Mouse (Mus musculus) neural tube, embryonic 14.5 days (tissue): ENCODE data around the gene Stub1. TPM values are rescaled to one million over a fixed set of nuclear protein-coding genes. Genes with fewer than 3 reads are reported as not detected.
"Not testable (repeated sequence)": the region's sequence is repeated elsewhere in the genome, so short reads cannot be mapped to it uniquely, and the experiment has no call there.

Experiments
- ATAC-seq: fragments of 200-750 bp; cut with Nextera tagmentation; 2 replicates; pipeline ENCODE4 v1.8.0; 2017; ENCODE audit warnings: low read depth, mild to moderate bottlenecking, moderate TSS enrichment, moderate library complexity
- H3K27ac ChIP-seq: fragments of 300-500 bp; sonication (generic); 2 replicates; pipeline ENCODE4 v1.5.1; 2014; ENCODE audit warnings: low read depth, mild to moderate bottlenecking, control low read depth, low read length, moderate library complexity, mixed read lengths
- H3K27me3 ChIP-seq: fragments of 300-500 bp; sonication (generic); 2 replicates; pipeline ENCODE4 v1.6.1; 2014; ENCODE audit warnings: low read length; ENCODE audit not compliant: control insufficient read depth, insufficient read depth
- H3K36me3 ChIP-seq: fragments of 300-500 bp; sonication (generic); 2 replicates; pipeline ENCODE4 v1.6.1; 2014; ENCODE audit warnings: low read length, mixed read lengths; ENCODE audit not compliant: control insufficient read depth, insufficient read depth
- H3K4me1 ChIP-seq: fragments of 300-500 bp; sonication (generic); 2 replicates; pipeline ENCODE4 v1.6.1; 2014; ENCODE audit warnings: low read length; ENCODE audit not compliant: control insufficient read depth, insufficient read depth
- H3K4me2 ChIP-seq: fragments of 300-500 bp; sonication (generic); 2 replicates; pipeline ENCODE4 v1.6.1; 2014; ENCODE audit warnings: mild to moderate bottlenecking, low read depth, low read length, control low read depth
- H3K4me3 ChIP-seq: fragments of 300-500 bp; sonication (generic); 2 replicates; pipeline ENCODE4 v1.5.1; 2014; ENCODE audit warnings: low read depth, low read length, control low read depth, mixed read lengths
- H3K9ac ChIP-seq: fragments of 300-500 bp; sonication (generic); replicated peaks from 2 replicates; pipeline ENCODE4 v1.6.1; 2014; ENCODE audit warnings: low read depth, mild to moderate bottlenecking, control low read depth, low read length, mixed read lengths
- H3K9me3 ChIP-seq: fragments of 300-500 bp; sonication (generic); 2 replicates; pipeline ENCODE4 v1.6.1; 2016; ENCODE audit warnings: low read length; ENCODE audit not compliant: control insufficient read depth
- WGBS: fragments of 180-500 bp; shearing (Covaris S2); extraction: QIAGEN DNeasy Blood & Tissue Kit; methylation state at CpG from one replicate; pipeline ENCODE4 v1.1.7; 2014; 5-methylcytosine and 5-hydroxymethylcytosine counted together
- polyA plus RNA-seq: library from polyadenylated mRNA; unstranded; fragments of >200 nt; fragmentation: Nextera tagmentation; extraction: Ambion mirVana; gene quantifications from 2 replicates; pipeline ENCODE4 v1.2.1, GENCODE M21; 2014

Gene Stub1
- polyA plus RNA-seq, 1 experiment from 2014 or later: 351 TPM

DNA sequence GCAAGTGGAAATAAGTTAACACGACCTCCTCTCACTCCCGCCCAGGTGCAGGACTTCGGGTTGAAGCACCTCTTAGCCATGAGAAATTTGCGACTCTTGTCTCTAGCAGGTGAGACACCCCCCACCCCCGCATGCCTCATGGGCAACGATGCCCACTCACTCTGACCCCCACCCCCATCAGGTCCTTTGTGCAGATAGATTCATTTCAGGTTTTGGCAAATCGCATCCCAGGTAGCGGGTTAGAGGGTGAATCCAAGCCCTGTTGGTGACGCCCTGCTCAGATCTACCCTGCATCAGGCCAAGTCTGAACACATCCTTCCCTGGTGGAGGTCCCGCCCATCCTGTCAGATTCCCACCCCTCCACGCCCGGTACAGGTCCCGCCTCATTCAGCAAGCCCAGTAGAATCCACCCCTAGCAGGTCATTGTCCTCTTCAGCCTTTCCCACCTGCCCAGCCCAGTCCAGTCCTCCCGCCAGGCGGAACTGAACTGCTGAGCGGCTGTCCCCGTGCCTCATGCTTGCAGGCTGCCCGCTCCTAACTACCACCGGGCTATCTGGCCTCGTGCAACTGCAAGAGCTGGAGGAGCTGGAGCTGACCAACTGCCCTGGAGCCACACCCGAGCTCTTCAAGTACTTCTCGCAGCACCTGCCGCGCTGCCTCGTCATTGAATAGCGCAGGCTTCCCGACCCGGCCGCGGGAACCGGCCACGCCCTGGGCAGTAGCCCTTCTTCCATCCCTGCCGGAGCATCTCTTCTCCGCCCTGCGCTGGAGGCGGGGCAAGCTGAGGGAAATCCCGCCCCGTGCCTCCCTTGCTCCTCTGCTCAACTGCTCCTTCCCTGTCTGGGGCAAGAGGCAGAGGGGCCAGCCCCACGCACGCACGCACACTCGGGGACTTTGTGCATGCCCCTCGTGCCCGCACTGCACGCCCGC lies 14.1 kb downstream of the Stub1 start:
- Histone ChIP-seq H3K27ac (no peak overlapping the region), H3K9ac (no peak overlapping the region), H3K27me3 (peaks cover 8% of the 10 kb centered on the region; the same call in 1 of the 2 replicates), H3K9me3 (no peaks in the 10 kb centered on the region), H3K4me2 (no peak overlapping the region), H3K4me3 (no peak overlapping the region), H3K36me3 (peaks cover 21% of the 10 kb centered on the region), H3K4me1 (peaks cover 4% of the 10 kb centered on the region)
- no peak for ATAC-seq
- WGBS: 8% methylated on average over 46 of the region's 46 CpGs

DNA sequence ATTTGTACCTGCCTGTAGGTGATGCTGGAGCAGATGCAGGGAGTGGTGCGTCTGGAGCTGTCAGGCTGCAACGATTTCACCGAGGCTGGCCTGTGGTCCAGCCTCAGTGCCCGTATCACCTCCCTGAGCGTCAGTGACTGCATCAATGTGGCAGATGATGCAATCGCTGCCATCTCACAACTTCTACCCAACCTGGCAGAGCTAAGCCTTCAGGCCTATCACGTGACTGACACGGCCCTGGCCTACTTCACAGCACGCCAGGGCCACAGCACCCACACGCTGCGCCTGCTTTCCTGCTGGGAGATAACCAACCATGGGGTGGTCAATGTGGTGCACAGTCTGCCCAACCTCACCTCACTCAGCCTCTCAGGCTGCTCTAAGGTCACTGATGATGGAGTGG lies 15.5 kb downstream of the Stub1 start:
- Histone ChIP-seq H3K27ac (no peak overlapping the region), H3K4me1 (0 out of 2 replicates have a peak, but pooled peaks cover 8% of the 10 kb centered on the region), H3K9me3 (no peaks in the 10 kb centered on the region), H3K9ac (no peak overlapping the region), H3K4me2 (no peak overlapping the region), H3K27me3 (peaks cover 8% of the 10 kb centered on the region; the same call in 1 of the 2 replicates), H3K4me3 (no peak overlapping the region), H3K36me3 (peaks cover 21% of the 10 kb centered on the region)
- no peak for ATAC-seq
- WGBS: 88% methylated on average over 11 of the region's 11 CpGs

DNA sequence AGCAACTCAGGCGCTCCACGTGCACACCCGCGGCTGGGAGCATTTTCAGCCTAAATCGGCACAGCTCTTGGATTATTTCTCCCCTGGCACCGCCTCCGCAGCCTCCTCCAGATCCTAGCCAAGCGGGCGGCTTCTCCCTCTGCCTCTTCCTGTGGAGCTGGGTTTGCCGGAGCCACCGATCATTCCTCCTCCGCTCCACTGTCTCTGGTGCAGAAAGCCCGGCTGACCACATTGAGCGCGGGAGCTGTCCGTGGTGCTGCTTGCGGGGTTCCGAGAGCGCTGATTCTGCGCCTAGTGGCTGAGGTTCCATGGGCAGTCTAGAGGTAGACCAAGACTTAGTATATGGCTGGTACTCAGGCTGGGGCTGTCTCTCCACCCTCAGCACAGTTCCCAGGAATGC lies 19.7 kb downstream of the Stub1 start:
- no peak overlapping the region; the same call in 1 of the 2 replicates for H3K9ac ChIP-seq
- H3K9me3 ChIP-seq: no peaks in the 10 kb centered on the region
- peaks cover 15% of the 10 kb centered on the region for H3K36me3 ChIP-seq
- peak overlapping the region; percentile 34 for H3K4me2 ChIP-seq
- H3K4me3 ChIP-seq: peak overlapping the region; percentile 11; the same call in 1 of the 2 replicates
- H3K4me1 ChIP-seq: peaks cover 24% of the 10 kb centered on the region
- ATAC-seq: no peak; the same call in 1 of the 2 replicates
- H3K27me3 ChIP-seq: peaks cover 8% of the 10 kb centered on the region; the same call in 1 of the 2 replicates
- H3K27ac ChIP-seq: 0 out of 2 replicates have a peak overlapping the region, but pooled peaks have one; percentile 2
- 2% methylated on average over 20 of the region's 20 CpGs for WGBS

DNA sequence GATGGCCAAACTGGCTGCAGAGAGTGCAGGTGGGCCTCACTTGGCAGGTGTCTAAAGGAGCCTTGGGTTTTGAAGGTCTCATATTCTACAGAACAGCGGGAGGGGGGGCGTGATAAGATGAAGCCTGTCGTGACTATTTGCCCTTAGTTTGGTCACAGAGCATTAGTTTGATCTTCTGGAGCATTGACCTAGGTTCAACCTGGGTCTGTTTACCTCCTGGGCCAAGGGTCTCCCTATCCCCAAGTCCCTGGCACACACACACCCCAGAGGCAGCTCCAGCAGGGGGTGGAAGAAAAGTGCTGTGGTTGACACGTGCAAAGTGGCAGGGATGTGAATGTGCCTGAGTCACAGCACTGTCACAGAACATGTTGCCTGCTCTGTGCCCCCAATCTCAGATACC lies 22.3 kb downstream of the Stub1 start:
- ATAC-seq: no peak
- Histone ChIP-seq H3K36me3 (no peaks in the 10 kb centered on the region), H3K4me2 (peak overlapping the region; percentile 99; the same call in 1 of the 2 replicates), H3K27ac (no peak overlapping the region), H3K27me3 (no peaks in the 10 kb centered on the region), H3K9me3 (no peaks in the 10 kb centered on the region), H3K4me3 (no peak overlapping the region), H3K9ac (no peak overlapping the region), H3K4me1 (peaks cover 24% of the 10 kb centered on the region)
- 70% methylated on average over 4 of the region's 4 CpGs for WGBS

DNA sequence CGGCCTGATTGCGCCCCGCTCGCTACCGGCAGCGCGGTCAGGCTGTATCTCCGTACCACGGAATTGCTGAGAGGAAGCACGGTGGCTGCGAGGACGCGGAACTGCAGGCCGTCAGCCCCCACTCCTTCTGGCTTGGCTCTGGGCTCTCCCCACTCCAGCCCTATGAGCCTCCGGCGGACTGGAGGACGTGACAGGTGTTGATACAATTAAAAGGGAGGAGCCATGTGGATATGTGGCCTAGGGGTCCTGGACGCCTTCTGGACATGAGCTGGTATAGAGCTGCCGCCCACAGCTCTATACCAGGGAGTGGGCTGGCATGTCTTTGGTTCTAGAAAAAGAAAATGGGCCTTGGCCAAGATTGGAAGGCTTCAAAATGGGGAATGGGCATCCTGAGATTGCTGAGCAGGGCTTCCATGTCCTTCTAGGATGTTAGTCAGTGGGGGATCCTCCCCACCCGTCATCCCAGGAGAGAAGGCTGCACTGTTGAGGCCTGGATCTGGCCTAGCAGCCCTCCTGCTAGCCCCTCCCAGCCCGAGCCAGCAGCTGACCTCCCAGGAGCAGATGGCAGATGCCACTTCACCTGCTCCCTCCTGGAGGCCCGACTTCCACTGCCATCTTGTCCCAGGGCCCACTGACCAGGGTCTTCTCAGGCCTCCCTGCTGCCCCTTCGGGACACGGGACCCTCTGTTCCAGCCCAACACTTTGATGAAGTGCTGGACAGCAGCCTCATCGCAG lies 23.4 kb downstream of the Stub1 start:
- Histone ChIP-seq H3K9ac (peak overlapping the region; percentile 94), H3K36me3 (no peaks in the 10 kb centered on the region), H3K4me2 (peak overlapping the region; percentile 99), H3K4me1 (peaks cover 24% of the 10 kb centered on the region), H3K9me3 (no peaks in the 10 kb centered on the region), H3K27me3 (no peaks in the 10 kb centered on the region), H3K4me3 (peak overlapping the region; percentile 90), H3K27ac (peak overlapping the region; percentile 97)
- ATAC-seq: peak; percentile 47; the same call in 1 of the 2 replicates
- WGBS: 5% methylated on average over 23 of the region's 25 CpGs

DNA sequence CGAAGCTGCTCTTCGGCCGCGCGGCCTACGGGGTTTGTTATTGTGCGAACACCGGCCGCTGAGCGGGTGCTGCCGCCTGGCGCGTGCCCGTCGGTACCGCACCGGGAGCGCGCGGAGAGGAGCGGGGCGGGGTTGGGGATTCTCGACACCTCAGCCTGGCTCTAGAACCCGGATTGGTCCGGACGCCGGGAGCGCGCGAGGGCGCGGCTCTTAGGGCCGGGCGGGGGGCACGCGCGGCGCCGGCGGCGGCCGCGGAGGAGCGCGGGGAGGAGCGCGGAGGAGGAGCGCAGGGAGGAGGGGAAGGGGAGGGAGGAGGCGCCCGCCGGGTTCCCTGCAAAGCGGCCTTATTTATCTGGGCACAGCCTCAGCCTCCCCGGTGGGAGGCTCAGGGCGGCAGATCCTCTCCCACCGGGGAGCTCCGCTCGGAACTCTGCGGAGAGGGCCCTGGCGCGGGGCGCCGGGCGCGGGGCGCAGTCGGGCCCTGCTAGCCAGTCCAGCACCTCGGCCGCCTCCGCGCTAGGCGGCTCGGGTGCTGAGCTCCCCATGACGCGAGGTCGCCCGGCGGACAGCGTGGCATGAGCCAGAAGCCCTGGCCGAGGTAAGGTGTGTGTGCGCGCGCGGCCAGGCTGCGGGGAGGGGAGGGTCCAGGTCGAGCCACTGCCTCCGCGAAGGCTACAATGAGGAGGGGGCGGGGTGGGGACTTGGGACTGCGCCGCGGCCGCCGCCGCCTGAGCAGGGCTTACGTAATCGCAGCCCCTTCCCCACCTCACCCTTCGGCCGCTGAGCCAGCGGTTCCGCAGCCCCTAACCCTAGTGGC lies 24.2 kb downstream of the Stub1 start, which contains the start of gene Fbxl16:
Fbxl16 (plus strand) TSS at position 297 of the 817 bp plus-strand sequence.
- peak within 1 kb of the TSS; percentile 99 for H3K4me2 ChIP-seq
- peaks cover 24% of the 10 kb centered on the region for H3K4me1 ChIP-seq
- peak; percentile 89 for ATAC-seq
- H3K27me3 ChIP-seq: no peaks in the 10 kb centered on the region
- H3K27ac ChIP-seq: peak within 1 kb of the TSS; percentile 97
- H3K9me3 ChIP-seq: no peaks in the 10 kb centered on the region
- H3K36me3 ChIP-seq: no peaks in the 10 kb centered on the region
- H3K4me3 ChIP-seq: peak within 1 kb of the TSS; percentile 90
- under 1% methylated on average over 67 of the region's 100 CpGs for WGBS
- H3K9ac ChIP-seq: peak within 1 kb of the TSS; percentile 94

DNA sequence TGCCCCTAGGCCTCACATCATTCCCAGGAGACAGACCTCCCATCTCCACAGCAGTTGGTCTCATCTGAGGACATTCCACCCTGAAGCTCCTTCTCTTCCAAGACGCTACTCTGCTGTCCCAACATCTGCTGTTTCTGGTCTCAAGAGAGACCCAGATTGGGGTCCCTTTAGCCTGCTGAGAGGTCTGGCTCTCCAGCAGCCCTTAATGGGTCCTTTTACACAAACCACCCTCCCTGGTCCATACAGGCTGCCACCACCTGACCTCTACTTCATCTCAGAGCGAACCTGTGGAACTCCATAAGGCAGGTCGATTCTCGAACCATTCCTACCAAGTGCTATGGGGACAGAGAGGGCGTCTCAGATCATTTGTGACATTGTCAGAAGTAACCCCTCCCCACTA lies 25.2 kb downstream of the Stub1 start:
- Histone ChIP-seq H3K27me3 (no peaks in the 10 kb centered on the region), H3K4me1 (peaks cover 26% of the 10 kb centered on the region), H3K27ac (peak overlapping the region; percentile 97), H3K36me3 (no peaks in the 10 kb centered on the region), H3K4me3 (peak overlapping the region; percentile 90; the same call in 1 of the 2 replicates), H3K9me3 (no peaks in the 10 kb centered on the region), H3K9ac (peak overlapping the region; percentile 94), H3K4me2 (peak overlapping the region; percentile 99)
- 38% methylated on average over 5 of the region's 5 CpGs for WGBS
- ATAC-seq: no peak

DNA sequence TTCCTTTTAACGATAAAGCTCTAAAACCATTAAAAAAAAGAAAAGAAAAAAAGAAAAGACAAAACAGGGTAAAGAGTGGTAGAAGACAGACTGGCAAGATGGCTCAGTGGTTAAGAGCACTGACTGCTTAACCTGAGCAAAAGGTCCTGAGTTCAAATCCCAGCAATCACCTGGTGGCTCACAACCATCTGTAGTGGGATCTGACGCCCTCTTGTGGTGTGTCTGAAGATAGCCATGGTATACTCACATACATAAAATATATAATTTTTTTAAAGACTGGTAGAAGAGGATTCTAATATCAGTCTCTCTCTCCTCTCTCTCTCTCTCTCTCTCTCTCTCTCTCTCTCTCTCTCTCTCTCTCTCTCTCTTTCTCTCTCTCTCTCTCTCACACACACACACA lies 25.8 kb downstream of the Stub1 start:
- not testable (repeated sequence) for H3K4me3 ChIP-seq, H3K27ac ChIP-seq, H3K9me3 ChIP-seq, ATAC-seq, H3K36me3 ChIP-seq, H3K4me2 ChIP-seq, H3K27me3 ChIP-seq, H3K9ac ChIP-seq
- 55% methylated on average over 2 of the region's 2 CpGs for WGBS
- H3K4me1 ChIP-seq: peaks cover 25% of the 10 kb centered on the region
